Mouse (Mus musculus) mouse embryonic stem cell (cell line): ENCODE results near the gene Sept9.

ENCODE experiments used
- in situ Hi-C, 2 experiments: fragments of 300-500 bp; cut with MboI; formaldehyde crosslinking; loops; 1 replicate in 1 of 2; 3 replicates in 1 of 2; pipeline ENCODE4 v1.14.3; 2019 to 2020; ENCODE audit warnings: low sequenced_read_pairs in 2 of 2, low pct_unique_long_range_greater_than_20kb in 1 of 2, mixed read lengths in 1 of 2; ENCODE audit not compliant: unreplicated experiment in 1 of 2

The Sept9 gene

GRCm38 (mm10) chr11:117199282-117200175, at the start of gene Sept9:
Gene Sept9, plus strand, starts transcription at chr11:117199661.
- in situ Hi-C loops, result loop anchor here (25.0 kb wide), 1 partner anchor 312 kb away; no protein-coding TSS in a partner anchor

DNA sequence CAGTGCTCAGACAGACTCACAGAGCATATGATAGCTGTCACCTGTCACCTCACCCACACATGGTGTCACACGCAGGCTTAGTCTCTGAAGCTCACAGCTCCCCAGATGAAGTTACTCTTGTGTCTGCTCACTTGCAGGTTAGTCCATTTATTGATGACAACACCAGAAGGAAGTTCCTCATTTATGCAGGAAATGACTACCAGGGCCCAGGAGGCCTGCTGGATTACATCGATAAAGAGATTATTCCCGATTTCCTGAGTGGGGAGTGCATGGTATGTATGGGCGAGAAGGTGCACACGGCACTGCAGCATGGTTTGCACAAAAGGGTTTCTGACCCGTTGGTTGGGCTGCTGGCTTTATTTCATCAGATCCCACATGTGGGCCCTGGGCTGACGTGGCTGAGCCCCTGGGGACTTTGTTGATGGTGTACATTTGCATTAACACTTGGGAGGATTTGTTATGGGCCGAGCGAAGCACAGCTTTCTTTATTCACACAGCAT, 48.9 kb upstream of the Sept9 start:
- in situ Hi-C loops, result no loop called here

- in situ Hi-C loops, result no loop called here
Observed at GRCm38 (mm10) chr11:117151461-117151860, 48.0 kb upstream of the Sept9 start.

DNA sequence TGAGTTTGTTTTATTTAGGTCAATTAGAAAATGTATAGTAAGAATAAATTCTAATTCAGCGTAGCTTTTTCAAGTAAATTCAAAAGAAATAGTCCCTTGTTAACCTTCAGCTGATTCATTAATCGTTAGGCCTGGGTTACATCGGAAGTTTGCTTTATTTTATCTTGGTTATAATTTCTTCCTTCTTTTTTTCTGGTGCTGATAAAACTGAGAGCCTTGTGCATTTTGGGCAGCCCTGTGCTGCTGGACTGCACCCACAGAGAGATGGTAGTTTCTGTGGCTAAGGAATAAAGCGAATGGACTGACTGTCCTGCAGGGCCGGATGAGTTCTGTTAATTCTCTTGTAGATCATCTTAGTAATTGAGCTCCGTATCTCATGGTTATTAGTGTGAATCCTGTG, 46.9 kb upstream of the Sept9 start:
- in situ Hi-C loops, result no loop called here

GRCm38 (mm10) chr11:117153553-117153952, 45.9 kb upstream of the Sept9 start:
- in situ Hi-C loops, result no loop called here

- in situ Hi-C loops, result no loop called here
Observed at GRCm38 (mm10) chr11:117154088-117154815, 45.2 kb upstream of the Sept9 start.

- in situ Hi-C loops, result no loop called here
Observed at GRCm38 (mm10) chr11:117156725-117157124, 42.7 kb upstream of the Sept9 start.

- in situ Hi-C loops, result no loop called here
Observed at GRCm38 (mm10) chr11:117158343-117158742, 41.1 kb upstream of the Sept9 start.

DNA sequence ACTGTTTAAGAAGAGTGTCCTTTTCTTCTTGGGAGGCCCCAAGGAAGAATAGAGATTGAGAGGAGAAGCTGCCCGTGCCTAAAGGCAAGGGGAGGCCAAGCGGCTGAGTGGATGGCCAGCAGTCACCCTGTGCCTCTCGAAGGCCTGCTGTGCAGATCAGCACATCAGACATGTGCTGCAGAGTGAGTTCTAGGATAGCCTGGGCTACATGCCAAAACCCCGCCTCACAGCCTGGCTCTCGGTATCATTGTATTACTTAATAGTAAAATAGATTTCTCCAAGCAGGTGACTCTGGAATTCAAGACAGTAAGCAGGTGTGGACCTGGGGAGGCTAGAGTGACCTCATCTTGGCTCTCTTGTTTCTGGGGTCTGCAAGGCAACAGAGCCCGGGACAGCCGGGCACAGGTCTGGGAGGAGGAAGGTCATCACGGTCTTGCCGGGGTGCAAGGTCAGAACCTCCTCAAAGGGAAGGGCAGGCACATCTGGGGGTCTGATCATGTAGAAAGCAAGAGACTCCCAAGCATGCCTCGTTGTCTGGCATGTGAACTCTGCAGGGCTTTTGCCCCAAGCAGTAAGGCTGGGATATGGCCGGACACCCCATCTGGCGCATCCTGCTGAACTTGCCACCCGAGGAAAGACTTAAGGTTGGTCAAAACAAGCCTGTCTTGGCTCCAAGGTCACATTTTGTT, 40.1 kb upstream of the Sept9 start:
- in situ Hi-C loops, result no loop called here

DNA sequence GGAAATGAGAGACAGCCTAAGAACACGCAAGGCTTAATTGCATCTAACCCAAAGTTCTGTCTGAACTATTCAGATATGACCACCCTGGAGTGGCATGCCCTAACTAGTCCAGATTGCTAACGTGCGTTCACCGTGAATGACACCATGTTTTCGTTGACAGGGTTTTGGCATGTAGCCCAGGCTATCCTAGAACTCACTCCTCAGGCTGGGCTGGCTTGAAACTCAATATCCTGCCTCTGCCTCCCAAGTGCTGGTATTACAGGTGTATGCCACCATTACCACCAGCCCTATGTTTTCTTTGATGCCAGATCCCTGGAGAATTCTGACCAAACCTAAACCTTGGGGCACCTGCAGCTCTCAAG, 39.5 kb upstream of the Sept9 start:
- in situ Hi-C loops, result no loop called here

DNA sequence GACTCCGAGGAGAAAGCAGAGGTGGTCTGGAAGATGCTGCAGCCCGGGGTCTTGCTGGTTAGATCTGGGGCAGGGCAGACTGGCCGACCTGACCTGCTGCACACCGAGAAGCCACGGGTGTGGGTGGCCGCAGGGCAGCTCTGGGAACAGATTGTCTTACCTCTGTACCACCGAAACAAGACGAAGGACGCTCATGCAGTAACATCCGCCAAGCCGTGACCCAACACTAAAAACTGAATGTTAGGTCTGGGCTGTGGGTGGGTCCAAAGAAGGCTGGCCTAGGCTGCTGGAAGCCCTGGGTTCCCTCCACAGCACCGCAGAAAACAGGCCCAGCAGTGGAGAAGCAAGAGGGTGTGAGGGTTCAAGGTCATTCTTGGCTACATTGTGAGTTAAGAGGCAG, 38.7 kb upstream of the Sept9 start:
- in situ Hi-C loops, result no loop called here

- in situ Hi-C loops, result no loop called here
Observed at GRCm38 (mm10) chr11:117161574-117161973, 37.9 kb upstream of the Sept9 start.

DNA sequence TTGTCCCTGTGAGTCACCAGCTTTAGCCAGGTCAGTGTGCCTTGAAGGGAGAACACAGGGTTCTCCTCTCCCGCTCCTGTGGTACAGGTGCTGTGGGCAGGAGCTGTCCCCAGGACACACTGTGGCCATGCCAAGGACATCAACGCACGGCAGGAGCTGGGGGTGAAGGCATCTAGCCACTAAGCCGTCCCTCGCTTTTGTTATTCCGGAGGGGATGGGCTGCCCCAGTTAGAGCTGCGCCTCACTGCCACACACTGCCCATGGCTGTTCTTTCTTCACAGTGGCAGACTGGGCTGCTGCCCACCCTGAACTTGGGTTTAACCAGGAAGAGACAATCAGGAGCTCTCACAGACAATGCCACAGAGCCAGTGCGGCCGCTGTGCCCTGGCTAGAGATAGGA, 36.4 kb upstream of the Sept9 start:
- in situ Hi-C loops, result no loop called here

- in situ Hi-C loops, result no loop called here
Observed at GRCm38 (mm10) chr11:117163771-117164170, 35.7 kb upstream of the Sept9 start.

DNA sequence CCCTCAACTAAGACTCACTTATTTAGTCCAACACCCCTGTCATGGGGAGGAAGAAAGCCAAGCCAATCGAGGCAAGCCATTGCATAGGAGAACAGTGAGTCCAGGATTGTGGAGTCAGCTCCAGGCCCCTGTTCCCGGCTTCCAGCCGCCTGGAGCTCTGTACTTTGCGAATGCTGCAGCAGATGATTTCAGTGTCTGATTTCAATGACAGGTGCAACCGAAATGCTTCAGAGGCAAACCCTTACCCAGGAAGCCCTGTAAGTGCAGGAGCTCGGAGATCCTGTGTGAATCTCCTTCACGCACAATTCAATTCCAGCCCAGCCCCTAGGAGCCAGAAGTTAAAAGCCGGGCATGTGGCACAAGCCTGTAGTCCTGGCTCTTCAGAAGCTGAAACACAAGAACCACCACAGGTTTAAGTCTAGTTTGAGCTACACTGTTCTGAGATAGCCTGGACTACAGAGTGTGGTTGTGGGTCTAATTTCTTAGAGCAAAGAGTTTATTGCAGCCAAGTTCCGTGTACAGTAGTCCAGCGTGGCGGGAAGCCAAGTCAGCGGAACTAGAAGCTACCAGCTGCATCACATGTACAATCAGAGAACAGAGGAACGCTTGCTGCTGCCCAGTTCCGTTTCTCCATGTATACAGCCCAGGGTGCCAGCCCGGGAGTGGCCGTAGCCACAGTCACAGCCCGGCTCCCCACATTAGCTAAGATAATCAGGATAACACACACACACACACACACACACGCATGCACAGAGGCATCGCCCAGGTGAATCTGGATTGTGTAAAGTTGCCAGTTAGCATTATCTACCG, 31.0 kb upstream of the Sept9 start:
- in situ Hi-C loops, result no loop called here

DNA sequence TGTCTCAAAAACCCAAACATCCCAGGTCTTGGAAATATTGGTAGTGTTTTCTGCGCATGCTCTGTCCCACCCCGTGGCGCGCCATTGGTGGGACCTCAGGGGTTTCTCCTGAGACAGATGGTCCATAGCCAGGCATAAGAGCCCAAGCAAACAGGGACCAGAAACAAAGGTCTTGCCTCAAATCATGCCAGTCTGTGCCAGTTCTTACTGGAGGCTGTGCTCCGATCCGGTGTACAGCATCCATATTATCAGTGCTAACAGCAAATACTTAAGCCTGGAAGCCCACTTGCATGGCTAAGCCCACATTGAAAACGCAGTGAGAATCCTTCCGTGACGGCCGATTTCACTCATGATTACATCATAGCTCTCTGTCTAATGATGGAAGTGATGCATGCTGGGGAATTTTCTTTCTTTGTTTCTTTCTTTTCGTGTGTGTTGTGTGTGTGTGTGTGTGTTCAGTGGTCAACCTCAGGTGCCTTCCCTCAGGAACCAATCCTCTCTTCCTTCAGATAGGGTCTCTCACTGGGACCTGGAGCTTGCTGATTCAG, 30.3 kb upstream of the Sept9 start:
- in situ Hi-C loops, result no loop called here

- in situ Hi-C loops, result no loop called here
Observed at GRCm38 (mm10) chr11:117169801-117170565, 29.5 kb upstream of the Sept9 start.
